Mouse (Mus musculus) mouse trophoblast stem cell (cell line): ENCODE measurements around the gene Sesn1.

Experiments
- in situ Hi-C, 2 experiments: fragments of 300-500 bp; cut with MseI, MboI; formaldehyde crosslinking; loops; 2 replicates in 1 of 2; 3 replicates in 1 of 2; pipeline ENCODE4 v1.15.1; 2025

Sesn1 gene

GRCm38 (mm10) chr10:41907950-41908349 lies 98.2 kb downstream of the Sesn1 start:
- in situ Hi-C loops = no loop called here

- in situ Hi-C loops = no loop called here
Observed at GRCm38 (mm10) chr10:41908899-41909298, 99.2 kb downstream of the Sesn1 start.

- in situ Hi-C loops = no loop called here
Observed at GRCm38 (mm10) chr10:41912290-41912994, 102.7 kb downstream of the Sesn1 start.

- in situ Hi-C loops = no loop called here
Observed at GRCm38 (mm10) chr10:41926726-41927125, 117.0 kb downstream of the Sesn1 start.

- in situ Hi-C loops = no loop called here
Observed at GRCm38 (mm10) chr10:41930966-41931365, 121.2 kb downstream of the Sesn1 start.

GRCm38 (mm10) chr10:41931962-41932361 lies 122.2 kb downstream of the Sesn1 start:
- in situ Hi-C loops = no loop called here

- in situ Hi-C loops = no loop called here
Observed at GRCm38 (mm10) chr10:41932943-41933342, 123.2 kb downstream of the Sesn1 start.

GRCm38 (mm10) chr10:41933536-41933935 lies 123.8 kb downstream of the Sesn1 start:
- in situ Hi-C loops = no loop called here

- in situ Hi-C loops = no loop called here
Observed at GRCm38 (mm10) chr10:41934633-41935475, 125.1 kb downstream of the Sesn1 start.

- in situ Hi-C loops = no loop called here
Observed at GRCm38 (mm10) chr10:41935476-41935829, 125.7 kb downstream of the Sesn1 start.

- in situ Hi-C loops = no loop called here
Observed at GRCm38 (mm10) chr10:41936100-41936499, 126.4 kb downstream of the Sesn1 start.

GRCm38 (mm10) chr10:41937176-41937575 lies 127.4 kb downstream of the Sesn1 start:
- in situ Hi-C loops = no loop called here

GRCm38 (mm10) chr10:41939090-41939489 lies 129.4 kb downstream of the Sesn1 start:
- in situ Hi-C loops = no loop called here

GRCm38 (mm10) chr10:41952354-41952753 lies 142.6 kb downstream of the Sesn1 start:
- in situ Hi-C loops = loop anchor here in 1 of 2 experiments (10.0 kb wide), 1 partner anchor 118 kb away; no protein-coding TSS in a partner anchor

GRCm38 (mm10) chr10:41952850-41953527 lies 143.3 kb downstream of the Sesn1 start:
- in situ Hi-C loops = loop anchor here in 1 of 2 experiments (10.0 kb wide), 1 partner anchor 118 kb away; no protein-coding TSS in a partner anchor

- in situ Hi-C loops = loop anchor here in 1 of 2 experiments (10.0 kb wide), 1 partner anchor 119 kb away; no protein-coding TSS in a partner anchor
Observed at GRCm38 (mm10) chr10:41953528-41953864, 143.8 kb downstream of the Sesn1 start.

- in situ Hi-C loops = loop anchor here in 1 of 2 experiments (10.0 kb wide), 1 partner anchor 123 kb away; no protein-coding TSS in a partner anchor
Observed at GRCm38 (mm10) chr10:41957421-41958225, 147.9 kb downstream of the Sesn1 start.
